Mouse (Mus musculus): Measurements from ENCODE around the gene Tubgcp4. TPM values are rescaled to one million over a fixed set of nuclear protein-coding genes. Genes with fewer than 3 reads are reported as not detected.

Gene Tubgcp4
- polyA plus RNA-seq, 1 experiment from 2014 or later: 58.0 TPM

DNA sequence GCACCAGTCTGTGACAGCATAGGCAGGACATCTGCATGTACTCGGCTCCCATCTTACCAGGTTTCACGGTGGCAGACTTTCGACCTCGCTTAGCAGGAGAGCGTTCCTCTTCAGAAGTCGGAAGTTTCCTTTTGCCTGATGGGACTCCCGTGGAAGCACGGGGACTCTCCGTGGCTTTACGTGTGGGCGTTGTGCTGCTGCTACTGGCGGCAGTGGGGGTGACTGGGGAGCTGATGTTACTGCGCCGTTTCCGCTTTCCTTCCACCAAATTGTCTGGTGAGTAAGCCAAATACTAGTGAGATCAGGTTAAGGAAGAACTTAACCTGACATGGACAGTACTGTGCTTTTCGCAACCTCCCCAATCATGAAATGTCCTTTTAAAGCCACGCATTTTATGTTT is 33.8 kb downstream of the Tubgcp4 start:
- no peak for ATAC-seq (ENCODE audit: insufficient read depth)
- Histone ChIP-seq H3K27me3 (ENCODE audit: insufficient read depth, low read length) (no peaks in the 10 kb centered on the region), H3K4me1 (ENCODE audit: insufficient read depth) (no peaks in the 10 kb centered on the region), H3K4me2 (no peak overlapping the region), H3K9ac (no peak overlapping the region), H3K9me3 (ENCODE audit: low read depth, low read length) (no peaks in the 10 kb centered on the region), H3K4me3 (ENCODE audit: low read depth, low read length) (no peak overlapping the region), H3K27ac (ENCODE audit: low read depth) (no peak overlapping the region), H3K36me3 (ENCODE audit: insufficient read depth) (peaks cover 95% of the 10 kb centered on the region)
- DNase-seq: no peak
- WGBS: 92% methylated on average over 17 of the region's 17 CpGs
- no peak for TF ChIP-seq CTCF (IDR thresholded peaks at IDR 0.05; ENCODE audit: low read depth)

DNA sequence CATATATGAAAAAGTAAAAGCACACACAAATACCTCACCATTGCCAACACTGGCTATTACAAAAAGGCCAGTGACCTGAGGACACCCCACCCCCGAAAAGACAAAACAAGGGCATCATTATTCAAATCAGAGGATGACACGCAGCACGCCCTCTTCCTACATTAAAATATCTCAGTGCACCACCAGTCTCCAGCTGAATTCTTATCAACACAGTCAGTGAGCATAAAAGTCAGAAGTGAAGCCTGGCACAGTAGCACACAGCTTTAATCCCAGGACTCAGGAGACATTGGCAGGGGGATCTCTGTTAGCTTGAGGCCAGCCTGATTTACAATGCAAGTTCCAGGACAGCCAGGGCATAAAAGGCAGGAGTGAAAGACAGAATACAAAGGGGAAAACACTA is 36.1 kb downstream of the Tubgcp4 start:
- no peak for TF ChIP-seq CTCF (IDR thresholded peaks at IDR 0.05; ENCODE audit: low read depth)
- H3K9ac ChIP-seq: no peak overlapping the region
- H3K4me1 ChIP-seq (ENCODE audit: insufficient read depth): no peaks in the 10 kb centered on the region
- no peaks in the 10 kb centered on the region for H3K27me3 ChIP-seq (ENCODE audit: insufficient read depth, low read length)
- H3K4me3 ChIP-seq (ENCODE audit: low read depth, low read length): no peak overlapping the region
- H3K27ac ChIP-seq (ENCODE audit: low read depth): no peak overlapping the region
- WGBS: 90% methylated on average over 3 of the region's 3 CpGs
- peaks cover 94% of the 10 kb centered on the region for H3K36me3 ChIP-seq (ENCODE audit: insufficient read depth)
- DNase-seq (no peak), ATAC-seq (ENCODE audit: insufficient read depth) (no peak)
- H3K9me3 ChIP-seq (ENCODE audit: low read depth, low read length): no peaks in the 10 kb centered on the region
- no peak overlapping the region for H3K4me2 ChIP-seq

DNA sequence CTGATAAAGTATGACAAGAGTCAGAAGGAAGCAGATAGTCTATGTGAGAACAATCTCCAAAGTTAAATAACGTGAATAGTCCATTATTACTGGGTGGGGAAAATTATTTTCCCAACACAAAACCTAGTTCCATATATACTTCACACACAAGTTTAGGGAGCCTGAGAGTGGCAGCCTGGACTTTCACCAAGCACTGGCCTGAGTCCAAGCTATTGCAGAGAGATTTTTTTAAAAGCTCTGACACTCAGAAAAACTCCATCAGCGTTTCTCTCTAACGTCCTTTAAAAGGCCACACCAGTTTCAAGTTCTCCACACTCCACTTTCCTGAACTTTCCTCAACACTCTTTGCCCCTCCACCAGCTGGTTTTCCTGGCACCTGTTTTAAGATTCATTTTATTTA is 44.0 kb downstream of the Tubgcp4 start:
- DNase-seq (peak; percentile 7), ATAC-seq (ENCODE audit: insufficient read depth) (no peak)
- Histone ChIP-seq H3K4me3 (ENCODE audit: low read depth, low read length) (no peak overlapping the region), H3K9me3 (ENCODE audit: low read depth, low read length) (no peaks in the 10 kb centered on the region), H3K4me1 (ENCODE audit: insufficient read depth) (no peaks in the 10 kb centered on the region), H3K4me2 (no peak overlapping the region), H3K36me3 (ENCODE audit: insufficient read depth) (peaks cover 82% of the 10 kb centered on the region), H3K9ac (no peak overlapping the region), H3K27me3 (ENCODE audit: insufficient read depth, low read length) (no peaks in the 10 kb centered on the region), H3K27ac (ENCODE audit: low read depth) (no peak overlapping the region)
- TF ChIP-seq CTCF (IDR thresholded peaks at IDR 0.05; ENCODE audit: low read depth): no peak
- WGBS: 69% methylated on average over 3 of the region's 3 CpGs

DNA sequence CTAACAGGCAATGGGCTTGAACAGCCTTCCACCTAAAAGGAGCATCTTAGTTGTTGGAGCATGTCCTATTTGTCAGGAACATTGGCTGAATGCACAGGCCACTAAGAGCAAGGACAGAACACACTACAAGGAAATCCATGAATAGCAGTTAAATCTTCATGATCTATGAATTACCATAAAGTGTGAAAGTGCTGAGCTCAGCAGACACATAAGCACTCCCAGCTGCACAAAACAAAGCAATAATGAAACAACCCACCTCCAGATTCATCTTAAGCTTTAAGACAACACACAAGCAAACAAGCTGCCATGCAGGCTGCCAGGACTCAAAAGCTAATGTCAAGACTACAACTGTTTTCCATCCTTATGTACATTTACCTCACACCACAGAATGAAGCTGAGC is 48.7 kb downstream of the Tubgcp4 start:
- H3K4me1 ChIP-seq (ENCODE audit: insufficient read depth): no peaks in the 10 kb centered on the region
- H3K9me3 ChIP-seq (ENCODE audit: low read depth, low read length): no peaks in the 10 kb centered on the region
- H3K27me3 ChIP-seq (ENCODE audit: insufficient read depth, low read length): no peaks in the 10 kb centered on the region
- no peak overlapping the region for H3K4me3 ChIP-seq (ENCODE audit: low read depth, low read length)
- H3K4me2 ChIP-seq: no peak overlapping the region
- ATAC-seq (ENCODE audit: insufficient read depth) (no peak), DNase-seq (no peak)
- no peak overlapping the region for H3K9ac ChIP-seq
- TF ChIP-seq CTCF (IDR thresholded peaks at IDR 0.05; ENCODE audit: low read depth): no peak
- no peak overlapping the region for H3K27ac ChIP-seq (ENCODE audit: low read depth)
- H3K36me3 ChIP-seq (ENCODE audit: insufficient read depth): peaks cover 86% of the 10 kb centered on the region

- no peak overlapping the region for H3K4me3 ChIP-seq (ENCODE audit: low read depth, low read length)
- H3K9me3 ChIP-seq (ENCODE audit: low read depth, low read length): no peaks in the 10 kb centered on the region
- H3K9ac ChIP-seq: no peak overlapping the region
- H3K36me3 ChIP-seq (ENCODE audit: insufficient read depth): peaks cover 85% of the 10 kb centered on the region
- no peak for TF ChIP-seq CTCF (IDR thresholded peaks at IDR 0.05; ENCODE audit: low read depth)
- no peaks in the 10 kb centered on the region for H3K4me1 ChIP-seq (ENCODE audit: insufficient read depth)
- ATAC-seq (ENCODE audit: insufficient read depth) (no peak), DNase-seq (no peak)
- H3K4me2 ChIP-seq: no peak overlapping the region
- no peak overlapping the region for H3K27ac ChIP-seq (ENCODE audit: low read depth)
- no peaks in the 10 kb centered on the region for H3K27me3 ChIP-seq (ENCODE audit: insufficient read depth, low read length)
Observed at GRCm38 (mm10) chr2:121219994-121220393, 49.5 kb downstream of the Tubgcp4 start.

- Histone ChIP-seq H3K36me3 (ENCODE audit: insufficient read depth) (peaks cover 88% of the 10 kb centered on the region), H3K9ac (no peak overlapping the region), H3K27me3 (ENCODE audit: insufficient read depth, low read length) (no peaks in the 10 kb centered on the region), H3K27ac (ENCODE audit: low read depth) (no peak overlapping the region), H3K4me2 (no peak overlapping the region), H3K9me3 (ENCODE audit: low read depth, low read length) (no peaks in the 10 kb centered on the region), H3K4me3 (ENCODE audit: low read depth, low read length) (no peak overlapping the region), H3K4me1 (ENCODE audit: insufficient read depth) (no peaks in the 10 kb centered on the region)
- no peak for TF ChIP-seq CTCF (IDR thresholded peaks at IDR 0.05; ENCODE audit: low read depth)
- WGBS: 93% methylated on average over 2 of the region's 2 CpGs
- no peak for ATAC-seq (ENCODE audit: insufficient read depth)
- DNase-seq: no peak
Observed at GRCm38 (mm10) chr2:121223010-121223409, 52.6 kb downstream of the Tubgcp4 start.

- DNase-seq (no peak), ATAC-seq (ENCODE audit: insufficient read depth) (no peak)
- no peaks in the 10 kb centered on the region for H3K9me3 ChIP-seq (ENCODE audit: low read depth, low read length)
- no peaks in the 10 kb centered on the region for H3K4me1 ChIP-seq (ENCODE audit: insufficient read depth)
- H3K36me3 ChIP-seq (ENCODE audit: insufficient read depth): peaks cover 83% of the 10 kb centered on the region
- TF ChIP-seq CTCF (IDR thresholded peaks at IDR 0.05; ENCODE audit: low read depth): no peak
- H3K9ac ChIP-seq: no peak overlapping the region
- H3K4me2 ChIP-seq: no peak overlapping the region
- H3K27ac ChIP-seq (ENCODE audit: low read depth): no peak overlapping the region
- H3K27me3 ChIP-seq (ENCODE audit: insufficient read depth, low read length): no peaks in the 10 kb centered on the region
- 84% methylated on average over 4 of the region's 4 CpGs for WGBS
- no peak overlapping the region for H3K4me3 ChIP-seq (ENCODE audit: low read depth, low read length)
Observed at GRCm38 (mm10) chr2:121228135-121228534, 57.7 kb downstream of the Tubgcp4 start.

GRCm38 (mm10) chr2:121235460-121236072 is 65.1 kb downstream of the Tubgcp4 start:
- peaks cover 79% of the 10 kb centered on the region for H3K36me3 ChIP-seq (ENCODE audit: insufficient read depth)
- H3K27me3 ChIP-seq (ENCODE audit: insufficient read depth, low read length): no peaks in the 10 kb centered on the region
- H3K4me3 ChIP-seq (ENCODE audit: low read depth, low read length): no peak overlapping the region
- no peaks in the 10 kb centered on the region for H3K9me3 ChIP-seq (ENCODE audit: low read depth, low read length)
- DNase-seq (no peak), ATAC-seq (ENCODE audit: insufficient read depth) (no peak)
- 85% methylated on average over 8 of the region's 8 CpGs for WGBS
- H3K27ac ChIP-seq (ENCODE audit: low read depth): no peak overlapping the region
- H3K9ac ChIP-seq: no peak overlapping the region
- H3K4me2 ChIP-seq: no peak overlapping the region
- TF ChIP-seq CTCF (IDR thresholded peaks at IDR 0.05; ENCODE audit: low read depth): no peak
- H3K4me1 ChIP-seq (ENCODE audit: insufficient read depth): no peaks in the 10 kb centered on the region
